7 mouse cellular contexts compared by ENCODE assay signal in genomic region chr12:80111131-80112070, GRCm38 (mm10). TPM values are rescaled to one million over a fixed set of nuclear protein-coding genes. Genes with fewer than 3 reads are reported as not detected.
A peak's percentile ranks its signal among the peaks of the same experiment; 100 is the strongest.
DNase-seq lines count a peak whose midpoint lies in the region; ATAC-seq and TF ChIP-seq lines count a peak whose summit lies in the region.

No protein-coding gene starts in this region.

- peak overlapping the region; percentile 72 for H3K4me3 ChIP-seq in forebrain, embryonic 16.5 days (replicated peaks; ENCODE audit: low read length)
- peak overlapping the region; percentile 67 for H3K4me3 ChIP-seq in intestine, embryonic 15.5 days (replicated peaks)
- peak overlapping the region; percentile 82 for H3K4me3 ChIP-seq in liver, embryonic 16.5 days (ENCODE audit: low read depth, low read length)
- peak overlapping the region; percentile 44 for H3K4me3 ChIP-seq in olfactory bulb, adult 2 months (ENCODE audit: insufficient read depth, low read depth, low read length)

- H3K9ac ChIP-seq in forebrain, embryonic 16.5 days (replicated peaks; ENCODE audit: low read depth, low read length): peak overlapping the region; percentile 71
- H3K9ac ChIP-seq in intestine, embryonic 15.5 days: peak overlapping the region; percentile 90
- peak overlapping the region; percentile 91 for H3K9ac ChIP-seq in liver, embryonic 16.5 days (ENCODE audit: low read depth, low read length)

- no peak for ATAC-seq in forebrain, embryonic 16.5 days
- no peak for ATAC-seq in intestine, embryonic 15.5 days
- ATAC-seq in liver, embryonic 16.5 days (ENCODE audit: low read depth): no peak

- no peaks in the 10 kb centered on the region for H3K36me3 ChIP-seq in forebrain, embryonic 16.5 days (ENCODE audit: control insufficient read depth, insufficient read depth)
- H3K36me3 ChIP-seq in intestine, embryonic 15.5 days: 0 out of 2 replicates have a peak, but pooled peaks cover 5% of the 10 kb centered on the region
- H3K36me3 ChIP-seq in liver, embryonic 16.5 days (ENCODE audit: control insufficient read depth, insufficient read depth): peaks cover 7% of the 10 kb centered on the region; the same call in 1 of the 2 replicates

- DNase-seq in CD4-positive helper T cell, adult 2 months (ENCODE audit: low read depth, low spot score): peak; percentile 74
- DNase-seq in ZHBTc4 (ENCODE audit: low read depth, low spot score): peak; percentile 92
- DNase-seq in urinary bladder, adult 18-20 months (ENCODE audit: low spot score in 2 of 2): no peak

- peak overlapping the region; percentile 63 for H3K27ac ChIP-seq in forebrain, embryonic 16.5 days (ENCODE audit: low read length)
- H3K27ac ChIP-seq in intestine, embryonic 15.5 days: peak overlapping the region; percentile 85
- H3K27ac ChIP-seq in liver, embryonic 16.5 days (ENCODE audit: low read length): peak overlapping the region; percentile 97
- H3K27ac ChIP-seq in olfactory bulb, adult 2 months (ENCODE audit: insufficient read depth, low read depth, low read length): peak overlapping the region; percentile 38

- no peak for TF ChIP-seq CTCF in olfactory bulb, adult 2 months (IDR thresholded peaks at IDR 0.05; ENCODE audit: insufficient read depth, low read depth, low read length)

- H3K9me3 ChIP-seq in forebrain, embryonic 16.5 days (ENCODE audit: control insufficient read depth, low read length): no peaks in the 10 kb centered on the region
- no peaks in the 10 kb centered on the region for H3K9me3 ChIP-seq in intestine, embryonic 15.5 days
- H3K9me3 ChIP-seq in liver, embryonic 16.5 days (replicated peaks; ENCODE audit: control insufficient read depth, low read length): no peaks in the 10 kb centered on the region

- no peak for TF ChIP-seq POLR2A in olfactory bulb, adult 2 months (IDR thresholded peaks at IDR 0.05; ENCODE audit: insufficient read depth, low read depth, low read length)

- H3K27me3 ChIP-seq in forebrain, embryonic 16.5 days (replicated peaks; ENCODE audit: control insufficient read depth, insufficient read depth, low read length): peaks cover 17% of the 10 kb centered on the region; the same call in 1 of the 2 replicates
- H3K27me3 ChIP-seq in intestine, embryonic 15.5 days (replicated peaks): no peaks in the 10 kb centered on the region
- H3K27me3 ChIP-seq in liver, embryonic 16.5 days (ENCODE audit: control insufficient read depth, insufficient read depth, low read depth, low read length): no peaks in the 10 kb centered on the region

- WGBS in forebrain, embryonic 16.5 days: 1% methylated on average over 29 of the region's 29 CpGs
- under 1% methylated on average over 29 of the region's 29 CpGs for WGBS in intestine, embryonic 15.5 days
- under 1% methylated on average over 29 of the region's 29 CpGs for WGBS in liver, embryonic 16.5 days (ENCODE audit: insufficient replicate concordance)
- WGBS in olfactory bulb, adult 2 months: 13% methylated on average over 29 of the region's 29 CpGs

- H3K4me2 ChIP-seq in forebrain, embryonic 16.5 days (ENCODE audit: low read length): peak overlapping the region; percentile 73
- H3K4me2 ChIP-seq in intestine, embryonic 15.5 days (replicated peaks): peak overlapping the region; percentile 84
- H3K4me2 ChIP-seq in liver, embryonic 16.5 days (ENCODE audit: low read depth, low read length): peak overlapping the region; percentile 99

- peaks cover 59% of the 10 kb centered on the region for H3K4me1 ChIP-seq in forebrain, embryonic 16.5 days (replicated peaks; ENCODE audit: control insufficient read depth, insufficient read depth, low read length)
- H3K4me1 ChIP-seq in intestine, embryonic 15.5 days (replicated peaks): peaks cover 11% of the 10 kb centered on the region; the same call in 1 of the 2 replicates
- H3K4me1 ChIP-seq in liver, embryonic 16.5 days (ENCODE audit: control insufficient read depth, low read depth, low read length): peaks cover 25% of the 10 kb centered on the region
- peaks cover 18% of the 10 kb centered on the region for H3K4me1 ChIP-seq in olfactory bulb, adult 2 months (ENCODE audit: control insufficient read depth, insufficient read depth, low read length)

RNA-seq across cellular contexts. Expression of gene Zfp36l1, which starts 1.4 kb away (rescaled TPM):
- 22.6 and 26.7 TPM in 2 replicates for polyA plus RNA-seq in forebrain, embryonic 16.5 days (2015; fragmentation: Nextera tagmentation; extraction: Ambion mirVana)
- 95.8 and 107 TPM in 2 replicates for polyA plus RNA-seq in intestine, embryonic 15.5 days (2015; fragmentation: Nextera tagmentation; extraction: Ambion mirVana)
- polyA plus RNA-seq in liver, embryonic 16.5 days (2015; fragmentation: Nextera tagmentation; extraction: Ambion mirVana): 22.2 and 30.4 TPM in 2 replicates
- not detected in 2 replicates for polyA plus RNA-seq in olfactory bulb, adult 2 months (2012; ENCODE audit: insufficient read depth, insufficient read length, low replicate concordance, missing spikeins)

Comparison
In these comparisons a context has a peak if more than half of its experiments do, and no peak if none do; other contexts are left out.
1. DNase-seq: peak in CD4-positive helper T cell, adult 2 months (single experiment) and ZHBTc4 (single experiment); none in urinary bladder, adult 18-20 months (0 of 2).
2. H3K27ac ChIP-seq: peak in every context shown above with its lines; median percentile 97 in liver, embryonic 16.5 days; 85 in intestine, embryonic 15.5 days; 63 in forebrain, embryonic 16.5 days; 38 in olfactory bulb, adult 2 months.
3. Peak in every context shown above with its lines, with median percentiles within 50 percentile points of each other: H3K4me2 ChIP-seq, H3K4me3 ChIP-seq and H3K9ac ChIP-seq.